Mouse (Mus musculus): ENCODE results near the gene Sntg2.

Sntg2 gene

GRCm38 (mm10) chr12:30372933-30373501, at the start of gene Sntg2:
Gene Sntg2 (minus strand): TSS chr12:30373375.
- DNase-seq (ENCODE audit: low spot score in 2 of 2), result peak; percentile 73 to 84

GRCm38 (mm10) chr12:30416547-30416946, 43.4 kb upstream of the Sntg2 start:
- DNase-seq (ENCODE audit: low spot score in 2 of 2), result no peak

- DNase-seq (ENCODE audit: low spot score in 2 of 2), result no peak
Observed at GRCm38 (mm10) chr12:30415981-30416380, 42.8 kb upstream of the Sntg2 start.

DNA sequence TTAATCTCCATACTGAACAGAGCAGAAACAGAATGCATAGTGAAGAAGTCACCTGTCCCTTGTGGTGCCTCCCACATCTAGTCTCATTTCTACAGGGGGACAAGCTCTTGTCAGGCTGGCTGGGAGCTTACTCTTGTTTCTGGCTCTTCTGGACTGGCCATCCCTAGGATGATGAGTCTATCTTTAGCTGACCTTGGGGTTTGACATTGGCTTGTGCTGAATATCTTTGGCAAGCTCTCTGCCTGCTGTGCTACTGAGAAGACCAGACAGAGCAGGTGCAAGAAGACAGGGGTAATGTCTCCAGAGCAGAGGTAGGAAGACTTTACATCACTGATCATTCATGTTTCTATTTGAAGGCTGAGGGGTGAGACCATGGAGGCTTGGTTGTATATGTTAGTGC, 29.5 kb upstream of the Sntg2 start:
- DNase-seq (ENCODE audit: low spot score in 2 of 2), result no peak

GRCm38 (mm10) chr12:30400531-30400930, 27.4 kb upstream of the Sntg2 start:
- DNase-seq (ENCODE audit: low spot score in 2 of 2), result no peak

- DNase-seq (ENCODE audit: low spot score in 2 of 2), result no peak
Observed at GRCm38 (mm10) chr12:30400114-30400513, 26.9 kb upstream of the Sntg2 start.

GRCm38 (mm10) chr12:30372293-30372692, 882 bp downstream of the Sntg2 start:
- peak in 1 of 2 experiments; percentile 9 for DNase-seq (ENCODE audit: low spot score in 2 of 2)

DNA sequence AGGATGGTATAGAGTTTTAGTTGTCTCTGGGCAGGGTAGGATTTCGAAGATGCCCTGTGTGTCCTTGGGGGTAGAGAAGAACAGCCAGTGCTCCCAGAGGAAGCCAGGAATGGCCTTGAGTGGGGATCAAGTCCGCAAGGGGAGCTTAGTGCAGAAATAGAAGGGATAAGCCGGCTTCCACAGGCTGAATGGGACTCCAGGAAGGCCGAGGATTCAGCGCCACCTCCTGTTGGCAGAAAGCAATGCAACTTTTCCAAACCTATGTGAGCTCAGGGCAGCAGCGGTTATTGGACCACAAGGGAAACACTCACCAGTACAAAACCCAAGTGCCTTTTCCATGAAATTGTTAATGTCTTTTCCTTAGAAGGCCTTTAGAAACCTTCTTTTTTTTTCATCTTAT, 3.4 kb downstream of the Sntg2 start:
- peak; percentile 66 to 75 for DNase-seq (ENCODE audit: low spot score in 2 of 2)

DNA sequence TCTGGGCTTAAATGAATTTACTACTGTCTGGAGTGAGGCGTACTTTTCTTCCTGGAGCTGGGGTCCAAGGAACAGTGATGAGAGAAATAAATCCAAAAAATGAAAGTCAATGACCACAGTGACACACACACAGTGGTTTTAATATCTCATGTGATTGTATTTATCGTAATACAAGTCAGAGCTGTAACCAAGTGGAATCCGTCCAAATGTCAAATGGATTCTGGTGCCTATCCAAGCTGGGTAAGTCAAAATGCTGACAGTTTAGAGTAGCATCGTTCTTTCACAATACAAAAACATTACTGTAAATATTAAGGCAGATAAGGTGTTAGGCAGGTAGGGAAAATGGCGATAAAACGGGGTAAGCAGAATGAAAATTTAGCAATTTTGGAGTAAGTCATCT, 4.0 kb downstream of the Sntg2 start:
- no peak for DNase-seq (ENCODE audit: low spot score in 2 of 2)

GRCm38 (mm10) chr12:30362306-30362705, 10.9 kb downstream of the Sntg2 start:
- DNase-seq (ENCODE audit: low spot score in 2 of 2), result no peak

- no peak for DNase-seq (ENCODE audit: low spot score in 2 of 2)
Observed at GRCm38 (mm10) chr12:30357666-30358065, 15.5 kb downstream of the Sntg2 start.

GRCm38 (mm10) chr12:30352393-30352792, 20.8 kb downstream of the Sntg2 start:
- DNase-seq (ENCODE audit: low spot score in 2 of 2), result no peak

DNA sequence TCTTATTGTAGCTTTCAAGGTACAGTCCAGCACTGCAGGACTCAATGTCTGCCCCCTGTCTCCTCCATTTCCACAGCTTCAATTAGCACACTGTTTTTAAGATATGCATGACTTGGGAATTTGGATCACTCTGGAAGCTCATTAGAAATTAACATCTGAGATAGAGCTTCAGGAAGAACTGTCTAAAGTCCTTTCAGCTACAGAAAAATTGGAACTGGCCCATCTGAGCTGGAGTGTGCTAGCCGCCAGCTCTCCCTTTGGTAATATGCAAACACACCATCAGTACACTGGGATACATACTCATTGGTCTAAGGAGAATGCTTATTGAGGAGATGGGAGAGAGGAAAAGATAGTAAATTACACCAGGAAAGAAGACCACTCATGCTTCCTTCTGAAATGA, 25.1 kb downstream of the Sntg2 start:
- DNase-seq (ENCODE audit: low spot score in 2 of 2), result no peak

DNA sequence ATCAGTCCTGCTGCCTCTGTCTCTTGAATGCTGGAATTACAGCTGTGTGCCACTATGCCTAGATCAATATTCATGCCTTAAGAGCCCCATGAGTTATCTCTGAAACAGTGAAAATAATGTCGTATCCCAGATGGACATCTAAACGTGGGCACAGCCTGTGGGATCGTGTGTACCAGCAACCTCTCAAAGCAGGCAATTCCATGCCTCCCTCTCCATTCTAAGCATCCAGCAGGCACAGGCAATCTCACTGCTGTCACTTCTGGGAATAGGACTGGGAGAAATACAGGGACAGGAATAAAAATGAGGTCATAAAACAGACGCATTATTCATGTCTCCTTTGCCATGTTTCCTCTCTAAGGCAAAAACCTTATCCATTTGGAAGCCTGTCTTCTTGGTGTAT, 25.9 kb downstream of the Sntg2 start:
- no peak for DNase-seq (ENCODE audit: low spot score in 2 of 2)

GRCm38 (mm10) chr12:30344806-30345205, 28.4 kb downstream of the Sntg2 start:
- DNase-seq (ENCODE audit: low spot score in 2 of 2), result no peak

DNA sequence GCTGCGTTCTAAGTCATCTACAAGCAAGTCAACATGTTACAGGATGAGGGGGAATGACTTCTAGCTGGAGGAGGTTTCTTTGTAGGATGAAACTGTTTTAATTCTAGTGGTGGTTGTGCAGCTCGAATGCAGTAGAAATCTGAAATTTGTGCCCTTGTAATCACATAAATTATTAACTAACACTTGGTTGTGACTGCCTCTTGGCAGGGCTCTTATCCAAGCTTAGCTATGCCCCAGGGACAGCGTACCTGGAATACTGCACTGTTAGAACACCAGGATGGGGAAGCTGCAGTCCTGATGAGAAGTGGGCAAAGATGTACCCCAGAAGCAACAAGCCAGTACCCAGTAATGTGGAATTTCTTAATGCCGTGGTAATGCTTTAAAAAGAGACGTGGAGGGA, 36.9 kb downstream of the Sntg2 start:
- DNase-seq (ENCODE audit: low spot score in 2 of 2), result no peak

- no peak for DNase-seq (ENCODE audit: low spot score in 2 of 2)
Observed at GRCm38 (mm10) chr12:30334502-30334901, 38.7 kb downstream of the Sntg2 start.

DNA sequence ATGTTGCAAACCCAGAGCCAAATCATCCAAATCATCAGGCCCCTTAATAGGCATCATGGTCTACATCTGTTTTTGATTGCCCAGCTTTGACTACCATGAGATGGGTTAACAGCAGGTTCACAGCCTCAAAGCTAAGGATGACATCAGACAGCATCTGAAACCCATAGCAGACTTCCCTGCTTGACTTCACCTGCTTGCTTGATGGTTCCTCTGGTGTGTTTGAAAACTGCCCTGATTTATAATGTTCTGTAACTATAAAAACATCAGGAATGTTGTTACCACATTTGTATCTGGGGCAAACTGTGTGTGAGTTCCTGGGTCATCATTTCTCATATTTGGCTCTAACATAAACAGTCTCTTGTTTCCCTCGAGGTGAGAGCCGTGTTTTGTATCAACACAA, 55.2 kb downstream of the Sntg2 start:
- no peak for DNase-seq (ENCODE audit: low spot score in 2 of 2)

- no peak for DNase-seq (ENCODE audit: low spot score in 2 of 2)
Observed at GRCm38 (mm10) chr12:30313021-30313420, 60.2 kb downstream of the Sntg2 start.

DNA sequence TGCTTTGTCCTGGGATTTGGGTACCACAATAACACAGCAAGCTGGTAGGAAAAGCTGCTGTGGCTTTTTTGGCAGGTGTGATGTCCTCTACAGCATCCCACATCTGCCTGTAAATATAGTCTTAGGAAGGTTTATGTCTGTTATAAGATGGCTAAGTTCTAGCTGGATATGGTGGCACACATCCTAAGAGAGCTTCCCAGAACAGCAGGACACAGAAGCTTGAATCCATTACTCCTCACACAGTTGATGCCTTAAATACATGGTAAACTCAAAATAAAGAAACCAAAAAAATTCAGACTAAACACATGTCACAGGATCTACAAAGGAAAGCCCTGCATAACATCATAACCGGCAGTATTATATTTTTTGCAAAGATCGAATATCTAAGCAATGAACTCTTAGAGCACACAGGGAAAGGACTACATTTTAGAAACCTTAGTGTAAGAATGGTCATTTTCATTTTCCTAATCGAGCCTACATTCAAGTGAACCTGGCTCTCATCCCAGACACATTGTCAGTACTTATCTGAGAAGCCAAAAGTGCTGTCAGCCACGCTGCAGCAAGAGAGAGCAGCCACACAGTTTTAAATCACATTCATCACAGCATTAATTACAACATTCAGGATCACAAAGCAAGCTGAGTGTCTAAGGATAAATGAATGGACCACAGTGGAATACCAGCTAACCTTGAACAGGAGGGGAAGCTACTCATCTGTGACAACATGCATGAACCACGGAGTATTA, 64.8 kb downstream of the Sntg2 start:
- DNase-seq (ENCODE audit: low spot score in 2 of 2), result no peak

DNA sequence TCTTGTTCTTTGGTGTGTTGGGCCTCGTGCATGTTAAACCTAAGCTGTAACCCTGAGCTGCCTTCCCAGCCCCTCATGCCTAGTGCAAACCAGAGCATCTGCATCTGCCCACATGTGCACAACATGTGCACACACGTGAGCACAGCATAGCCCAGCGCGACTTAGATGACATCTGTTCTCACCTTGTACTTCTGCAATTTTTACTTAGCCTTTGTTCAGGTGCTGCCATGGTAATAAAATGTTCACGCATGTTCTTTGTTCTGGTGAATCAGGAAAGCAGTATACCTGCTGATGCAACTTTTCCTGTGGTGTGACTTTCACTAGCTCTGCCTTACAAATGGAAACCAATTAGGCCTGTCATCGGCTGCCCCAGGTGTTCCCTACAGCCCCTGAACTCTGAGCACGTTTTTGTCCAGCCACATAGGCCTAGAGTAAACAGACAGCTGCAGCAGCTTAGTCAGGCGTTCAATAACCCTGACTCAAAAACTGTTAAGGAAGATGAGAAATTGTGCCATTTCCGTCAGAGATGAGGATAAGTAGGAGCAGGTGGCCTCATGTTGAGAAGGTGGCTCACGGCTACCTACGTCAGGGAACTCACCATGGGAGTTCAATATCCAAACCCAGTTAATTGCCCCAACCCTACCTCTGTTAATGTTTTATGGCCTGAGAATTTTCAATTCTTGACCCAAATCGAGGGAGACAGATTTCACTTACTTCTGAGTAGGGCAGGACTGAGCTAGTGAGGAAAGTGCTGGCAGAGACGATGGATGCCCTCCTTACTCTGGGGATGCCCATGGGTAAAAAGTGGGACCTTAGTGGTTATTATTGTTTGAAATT, 80.2 kb downstream of the Sntg2 start:
- no peak for DNase-seq (ENCODE audit: low spot score in 2 of 2)

DNA sequence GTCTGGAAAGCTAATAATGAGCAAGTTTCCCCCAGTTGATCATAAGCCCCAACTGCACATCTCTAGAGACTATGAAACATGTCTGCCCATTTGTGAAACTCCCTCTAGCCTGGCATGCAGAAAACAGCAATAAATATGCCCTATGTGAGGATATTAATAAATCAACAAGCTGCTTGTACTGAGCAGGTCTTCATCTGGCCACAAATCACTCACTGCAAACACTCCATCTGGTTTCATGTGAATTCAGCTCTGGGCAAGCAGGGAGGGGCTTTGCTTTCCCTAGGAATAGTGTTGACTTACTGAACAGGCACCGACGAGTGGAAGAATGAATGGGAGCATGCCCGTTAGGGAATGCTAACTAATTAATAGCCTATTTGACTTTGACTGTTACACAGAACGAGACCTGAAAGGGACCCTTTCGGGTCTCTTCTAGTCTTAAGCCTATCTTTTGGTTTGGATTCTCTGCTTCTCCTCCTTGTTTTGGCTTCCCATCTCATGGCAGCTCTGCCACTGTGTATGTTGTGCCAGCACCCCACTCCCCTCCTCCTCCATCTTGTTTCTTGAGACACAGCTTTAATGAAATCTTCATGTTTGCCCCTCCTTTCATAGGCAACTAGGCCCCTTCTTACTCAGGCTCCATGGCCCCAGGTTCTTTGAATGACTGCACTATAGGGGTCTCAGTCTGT, 86.1 kb downstream of the Sntg2 start:
- DNase-seq (ENCODE audit: low spot score in 2 of 2), result no peak

All from urinary bladder, postnatal 36 days (tissue).